In genomic region chr7:16172141-16172581, GRCm38 (mm10) we compare ENCODE assay signal across 11 mouse cellular contexts. TPM values are rescaled to one million over a fixed set of nuclear protein-coding genes. Genes with fewer than 3 reads are reported as not detected.
DNase-seq lines count a peak whose midpoint lies in the region; ATAC-seq and TF ChIP-seq lines count a peak whose summit lies in the region.
"Had no signal": no experiment of that assay in that cellular context is flagged by ENCODE, and none has a peak within 500 bp of the region (broad histone marks: within the 10 kb centered on the region; RNA-seq: fewer than 3 reads in every experiment).

No protein-coding gene starts in this region.

- H3K9ac ChIP-seq in forebrain, embryonic 15.5 days (replicated peaks), result 0 out of 2 replicates have a peak overlapping the region, but pooled peaks have one; percentile 24
- H3K9ac ChIP-seq in midbrain, embryonic 14.5 days (replicated peaks; ENCODE audit: low read length), result no peak overlapping the region; the same call in 1 of the 2 replicates
- H3K9ac ChIP-seq: limb, embryonic 15.5 days had no signal

- ATAC-seq in forebrain, embryonic 15.5 days (replicated peaks), result no peak
- ATAC-seq in midbrain, embryonic 14.5 days (ENCODE audit: low FRiP score, low TSS enrichment), result no peak

- no peak for TF ChIP-seq CTCF in cerebellum, adult 2 months (IDR thresholded peaks at IDR 0.05; ENCODE audit: borderline replicate concordance, insufficient read depth, low read depth, low read length)

- no peak overlapping the region for H3K27ac ChIP-seq in cerebellum, adult 2 months (ENCODE audit: insufficient read depth, low read length)
- no peak overlapping the region for H3K27ac ChIP-seq in forebrain, embryonic 15.5 days (replicated peaks)
- peak overlapping the region; percentile 26; the same call in 1 of the 2 replicates for H3K27ac ChIP-seq in midbrain, embryonic 14.5 days (replicated peaks; ENCODE audit: low read depth, low read length)
- H3K27ac ChIP-seq: limb, embryonic 15.5 days had no signal

- 18% methylated on average over 1 of the region's 1 CpGs for WGBS in cerebellum, adult 2 months
- 17% methylated on average over 1 of the region's 1 CpGs for WGBS in forebrain, embryonic 15.5 days
- 0% methylated on average over 1 of the region's 1 CpGs for WGBS in midbrain, embryonic 14.5 days

- no peaks in the 10 kb centered on the region for H3K9me3 ChIP-seq in forebrain, embryonic 15.5 days
- 0 out of 2 replicates have a peak, but pooled peaks cover 8% of the 10 kb centered on the region for H3K9me3 ChIP-seq in midbrain, embryonic 14.5 days (ENCODE audit: control insufficient read depth, low read length)
- H3K9me3 ChIP-seq: limb, embryonic 15.5 days had no signal

- DNase-seq in cerebellum, adult 2 months, result peak; percentile 51 to 70
- peak; percentile 71 to 73 for DNase-seq in cerebellum, postnatal 14 days
- DNase-seq in midbrain, embryonic 14.5 days, result no peak
- DNase-seq in urinary bladder, adult 18-20 months (ENCODE audit: low spot score in 2 of 2), result no peak
- DNase-seq in lung, postnatal 25 days (ENCODE audit: low spot score), result no peak
- no peak for DNase-seq in layer of hippocampus, adult 9-11 months
- no peak for DNase-seq in ovary, postnatal 14 days (ENCODE audit: low spot score)
- DNase-seq: heart, postnatal 36 days; lung, postnatal 14 days had no signal

- no peak overlapping the region for H3K4me3 ChIP-seq in cerebellum, adult 2 months (replicated peaks; ENCODE audit: insufficient read depth, low read depth, low read length)
- no peak overlapping the region for H3K4me3 ChIP-seq in forebrain, embryonic 15.5 days
- no peak overlapping the region for H3K4me3 ChIP-seq in midbrain, embryonic 14.5 days (replicated peaks; ENCODE audit: low read depth, low read length)
- H3K4me3 ChIP-seq: limb, embryonic 15.5 days had no signal

- no peak for TF ChIP-seq POLR2A in cerebellum, adult 2 months (IDR thresholded peaks at IDR 0.05; ENCODE audit: borderline replicate concordance, insufficient read depth, low read length)

- H3K36me3 ChIP-seq in forebrain, embryonic 15.5 days, result 0 out of 2 replicates have a peak, but pooled peaks cover under 1% of the 10 kb centered on the region
- peaks cover under 1% of the 10 kb centered on the region; the same call in 1 of the 2 replicates for H3K36me3 ChIP-seq in midbrain, embryonic 14.5 days (ENCODE audit: control insufficient read depth, insufficient read depth, low read length)
- H3K36me3 ChIP-seq: limb, embryonic 15.5 days had no signal

- no peak overlapping the region for H3K4me2 ChIP-seq in forebrain, embryonic 15.5 days (replicated peaks)
- H3K4me2 ChIP-seq in midbrain, embryonic 14.5 days (ENCODE audit: low read length), result no peak overlapping the region
- H3K4me2 ChIP-seq: limb, embryonic 15.5 days had no signal

- no peaks in the 10 kb centered on the region for H3K27me3 ChIP-seq in cerebellum, adult 2 months (ENCODE audit: control insufficient read depth, insufficient read depth, low read length)
- no peaks in the 10 kb centered on the region for H3K27me3 ChIP-seq in forebrain, embryonic 15.5 days
- H3K27me3 ChIP-seq in midbrain, embryonic 14.5 days (ENCODE audit: control insufficient read depth, insufficient read depth, low read length), result no peaks in the 10 kb centered on the region

- H3K4me1 ChIP-seq in cerebellum, adult 2 months (ENCODE audit: control insufficient read depth, insufficient read depth, low read length), result peaks cover 22% of the 10 kb centered on the region
- peaks cover 39% of the 10 kb centered on the region for H3K4me1 ChIP-seq in forebrain, embryonic 15.5 days
- peaks cover 32% of the 10 kb centered on the region for H3K4me1 ChIP-seq in midbrain, embryonic 14.5 days (ENCODE audit: control insufficient read depth, insufficient read depth, low read length)

RNA-seq across cellular contexts. Expression of gene Meis3, which starts 2.7 kb away (rescaled TPM):
- 93.5 and 94.2 TPM in 2 replicates for polyA plus RNA-seq in cerebellum, adult 2 months (2012; rRNA removed)
- polyA plus RNA-seq in forebrain, embryonic 15.5 days (2015; fragmentation: Nextera tagmentation; extraction: Ambion mirVana), result 110 and 116 TPM in 2 replicates
- 137 and 151 TPM in 2 replicates for polyA plus RNA-seq in midbrain, embryonic 14.5 days (2014; fragmentation: Nextera tagmentation; extraction: Ambion mirVana)

RNA-seq across cellular contexts. Expression of gene Slc8a2, which starts 42.5 kb away (rescaled TPM):
- polyA plus RNA-seq in cerebellum, adult 2 months (2012; rRNA removed), result 84.6 and 116 TPM in 2 replicates
- polyA plus RNA-seq in forebrain, embryonic 15.5 days (2015; fragmentation: Nextera tagmentation; extraction: Ambion mirVana), result 0.96 and 1.1 TPM in 2 replicates
- polyA plus RNA-seq in midbrain, embryonic 14.5 days (2014; fragmentation: Nextera tagmentation; extraction: Ambion mirVana), result 1.1 and 1.2 TPM in 2 replicates

RNA-seq across cellular contexts. Expression of gene Dhx34, which starts 49.7 kb away (rescaled TPM):
- 11.7 and 13.3 TPM in 2 replicates for polyA plus RNA-seq in cerebellum, adult 2 months (2012; rRNA removed)
- polyA plus RNA-seq in forebrain, embryonic 15.5 days (2015; fragmentation: Nextera tagmentation; extraction: Ambion mirVana), result 15.3 and 17.4 TPM in 2 replicates
- 11.6 and 11.9 TPM in 2 replicates for polyA plus RNA-seq in midbrain, embryonic 14.5 days (2014; fragmentation: Nextera tagmentation; extraction: Ambion mirVana)

RNA-seq across cellular contexts. Expression of gene Kptn, which starts 52.5 kb away (rescaled TPM):
- 56.4 and 60.5 TPM in 2 replicates for polyA plus RNA-seq in cerebellum, adult 2 months (2012; rRNA removed)
- polyA plus RNA-seq in forebrain, embryonic 15.5 days (2015; fragmentation: Nextera tagmentation; extraction: Ambion mirVana), result 43.0 and 43.7 TPM in 2 replicates
- polyA plus RNA-seq in midbrain, embryonic 14.5 days (2014; fragmentation: Nextera tagmentation; extraction: Ambion mirVana), result 33.1 and 40.5 TPM in 2 replicates

Comparison
In these comparisons a context has a peak if more than half of its experiments do, and no peak if none do; other contexts are left out.
1. DNase-seq: peak in cerebellum, adult 2 months (2 of 2) and cerebellum, postnatal 14 days (2 of 2); none in midbrain, embryonic 14.5 days (single experiment), urinary bladder, adult 18-20 months (0 of 2), lung, postnatal 25 days (single experiment), layer of hippocampus, adult 9-11 months (single experiment) and ovary, postnatal 14 days (single experiment).
2. RNA of gene Slc8a2, which starts 42.5 kb away (polyA plus RNA-seq): 84.6 to 116 TPM in cerebellum, adult 2 months; 0.96 to 1.1 TPM in forebrain, embryonic 15.5 days and 1.1 to 1.2 TPM in midbrain, embryonic 14.5 days; every median in the first group is over 10 times any median in the second.